Mouse (Mus musculus) megakaryocyte, embryonic 14.5 days (primary cell): ENCODE results near the gene Sardh. TPM values are rescaled to one million over a fixed set of nuclear protein-coding genes. Genes with fewer than 3 reads are reported as not detected.

Source experiments
- H3K27me3 ChIP-seq: replicated peaks from 2 replicates; pipeline ENCODE3; 2012; ENCODE audit warnings: inconsistent platforms
- H3K36me3 ChIP-seq: replicated peaks from 2 replicates; pipeline ENCODE3; 2012; ENCODE audit warnings: low read length, inconsistent platforms, mixed read lengths
- H3K4me1 ChIP-seq: 2 replicates; pipeline ENCODE4 v1.6.1; 2012; ENCODE audit warnings: inconsistent platforms
- H3K4me3 ChIP-seq: replicated peaks from 2 replicates; pipeline ENCODE3; 2012; ENCODE audit warnings: moderate library complexity, mild to moderate bottlenecking, inconsistent platforms
- H3K9me3 ChIP-seq: 2 replicates; pipeline ENCODE4 v1.6.1; 2012; ENCODE audit warnings: inconsistent platforms
- FLI1 ChIP-seq: IDR thresholded peaks from 2 replicates; pipeline ENCODE4 v1.6.1; 2012; ENCODE audit warnings: low read length, inconsistent platforms, mixed read lengths
- GATA1 ChIP-seq: IDR thresholded peaks from 3 replicates; pipeline ENCODE4 v1.6.1; 2012; ENCODE audit warnings: mixed read lengths, low read length, inconsistent platforms, borderline replicate concordance
- polyA plus RNA-seq: library from polyadenylated mRNA; stranded (reverse); fragments of >175 nt; gene quantifications from 2 replicates; pipeline ENCODE4 v1.2.3, GENCODE M21; 2012; ENCODE audit warnings: low replicate concordance; ENCODE audit not compliant: insufficient read depth

Sardh gene
- polyA plus RNA-seq, 1 experiment, result 531 TPM

- Histone ChIP-seq H3K27me3 (peaks cover 76% of the 10 kb centered on the region), H3K4me1 (peaks cover 11% of the 10 kb centered on the region), H3K9me3 (peaks cover 21% of the 10 kb centered on the region), H3K36me3 (no peaks in the 10 kb centered on the region), H3K4me3 (no peak overlapping the region)
- TF ChIP-seq GATA1 (no peak), FLI1 (no peak)
Observed at GRCm38 (mm10) chr2:27156596-27156995, 91.5 kb downstream of the Sardh start.

- no peak for TF ChIP-seq GATA1
- TF ChIP-seq FLI1, result no peak
- Histone ChIP-seq H3K27me3 (peaks cover 68% of the 10 kb centered on the region), H3K4me3 (no peak overlapping the region), H3K36me3 (no peaks in the 10 kb centered on the region), H3K9me3 (peaks cover 21% of the 10 kb centered on the region), H3K4me1 (peaks cover 11% of the 10 kb centered on the region)
Observed at GRCm38 (mm10) chr2:27154466-27155185, 93.5 kb downstream of the Sardh start.

GRCm38 (mm10) chr2:27149457-27149856 is 98.7 kb downstream of the Sardh start:
- Histone ChIP-seq H3K4me1 (peaks cover 8% of the 10 kb centered on the region), H3K36me3 (no peaks in the 10 kb centered on the region), H3K4me3 (no peak overlapping the region), H3K9me3 (no peaks in the 10 kb centered on the region), H3K27me3 (peaks cover 77% of the 10 kb centered on the region)
- TF ChIP-seq FLI1 (no peak), GATA1 (no peak)

DNA sequence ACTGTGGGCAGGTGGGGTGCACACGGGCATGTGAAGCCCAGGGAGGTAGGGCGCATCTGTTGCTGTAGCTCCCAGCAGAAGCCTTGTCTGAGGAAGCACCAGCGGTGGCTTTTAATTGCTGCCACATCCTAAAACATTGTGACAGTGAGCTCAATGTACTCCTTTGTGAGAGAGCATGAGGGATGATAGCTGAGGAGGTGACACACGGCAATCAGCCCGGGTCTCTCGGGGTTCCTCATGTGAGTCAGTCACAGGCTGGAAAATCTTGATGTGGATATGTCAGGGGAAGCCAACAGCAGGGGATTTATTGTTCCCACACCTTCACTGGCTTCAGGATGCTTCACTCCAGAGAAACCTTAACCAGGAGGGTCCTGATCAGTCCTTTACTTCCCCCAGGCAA is 101.3 kb downstream of the Sardh start:
- Histone ChIP-seq H3K4me1 (peaks cover 7% of the 10 kb centered on the region), H3K4me3 (no peak overlapping the region), H3K36me3 (no peaks in the 10 kb centered on the region), H3K27me3 (peaks cover 83% of the 10 kb centered on the region), H3K9me3 (no peaks in the 10 kb centered on the region)
- TF ChIP-seq GATA1 (no peak), FLI1 (no peak)

DNA sequence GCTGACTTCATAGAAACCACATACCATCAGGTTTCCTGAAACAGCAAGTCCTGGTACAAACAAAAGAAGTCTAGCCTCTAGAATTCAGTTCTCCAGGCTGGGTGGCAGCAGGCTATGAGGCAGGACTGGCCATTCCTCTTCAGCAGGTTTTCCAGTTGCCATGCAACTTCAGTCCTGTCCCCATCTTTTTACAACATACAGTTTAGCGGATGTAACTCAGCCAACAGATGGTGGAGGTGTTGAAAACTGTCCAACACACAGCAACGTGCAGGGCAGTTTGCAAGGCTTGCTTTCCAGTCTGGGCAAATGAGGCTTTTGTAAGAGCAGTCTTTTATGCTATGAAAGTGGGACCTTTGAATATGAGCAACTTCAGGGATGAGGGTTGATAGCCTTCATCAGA is 103.2 kb downstream of the Sardh start:
- Histone ChIP-seq H3K4me3 (no peak overlapping the region), H3K9me3 (no peaks in the 10 kb centered on the region), H3K36me3 (no peaks in the 10 kb centered on the region), H3K27me3 (peaks cover 91% of the 10 kb centered on the region), H3K4me1 (peaks cover 6% of the 10 kb centered on the region)
- no peak for TF ChIP-seq GATA1
- TF ChIP-seq FLI1, result no peak

DNA sequence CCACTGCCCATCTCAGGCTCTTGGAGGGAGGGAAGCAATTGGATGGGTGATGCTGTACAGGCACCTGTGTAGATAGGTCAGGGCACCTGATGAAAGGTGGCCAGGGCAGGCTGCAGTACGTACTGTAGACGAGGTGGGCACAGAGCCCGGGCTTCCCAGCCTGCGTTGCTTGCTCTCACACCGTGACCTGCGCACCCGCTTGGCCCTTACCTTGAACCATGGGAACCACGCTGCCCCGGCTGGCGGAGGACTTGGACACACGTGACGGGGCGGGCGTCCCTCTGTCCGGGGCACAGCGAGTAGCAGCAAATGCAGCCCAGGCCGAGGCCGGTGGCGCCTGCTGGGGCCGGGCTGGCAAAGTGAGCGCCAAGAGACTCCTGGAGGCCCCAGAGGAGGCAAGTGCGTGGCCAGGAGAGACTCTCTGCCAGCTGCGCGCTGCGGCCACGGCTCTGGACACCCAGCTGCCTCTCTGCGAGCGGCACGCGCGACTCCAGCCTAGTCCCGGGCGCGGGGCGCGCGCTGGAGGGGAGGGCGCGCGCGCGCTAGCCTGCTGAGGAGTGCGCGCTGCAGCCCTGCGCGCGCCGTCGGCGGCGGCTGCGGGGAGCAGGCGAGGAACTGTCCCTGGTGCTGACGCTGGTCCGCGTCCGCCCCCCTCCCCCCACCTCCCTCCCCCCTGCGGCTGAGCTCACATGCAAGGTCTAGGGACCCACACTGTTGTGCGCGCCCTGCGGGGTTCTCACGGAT is 106.0 kb downstream of the Sardh start, which contains the start of gene Fam163b:
TSS of gene Fam163b (minus strand) at position 542 of the 744 bp plus-strand sequence.
- TF ChIP-seq GATA1 (no peak), FLI1 (no peak)
- Histone ChIP-seq H3K36me3 (no peaks in the 10 kb centered on the region), H3K4me3 (peak within 1 kb of the TSS; percentile 11), H3K4me1 (peaks cover 6% of the 10 kb centered on the region), H3K27me3 (peaks cover 86% of the 10 kb centered on the region), H3K9me3 (no peaks in the 10 kb centered on the region)

Other genes with a start within 250 kb of the Sardh start
- 7.0 and 8.3 TPM in 2 replicates for gene Cacfd1, start 238.4 kb downstream of the Sardh start, polyA plus RNA-seq
- 7.2 and 15.1 TPM in 2 replicates for gene Slc2a6, start 220.3 kb downstream of the Sardh start, polyA plus RNA-seq
- not detected in 2 replicates for gene Mymk, start 176.2 kb downstream of the Sardh start, polyA plus RNA-seq
- gene Adamtsl2, start 169.0 kb downstream of the Sardh start, polyA plus RNA-seq, result not detected in 2 replicates
- gene Fam163b, start 105.8 kb downstream of the Sardh start, polyA plus RNA-seq, result not detected in 2 replicates
- gene Dbh, start 83.1 kb downstream of the Sardh start, polyA plus RNA-seq, result not detected in 2 replicates
- 2.8 and 5.5 TPM in 2 replicates for gene Vav2, start 178.7 kb upstream of the Sardh start, polyA plus RNA-seq
- 0.51 TPM in 1 of 2 replicates, not detected in the other for gene Brd3os, start 194.0 kb upstream of the Sardh start, polyA plus RNA-seq